Mouse (Mus musculus) CD4-positive, CD25-positive, alpha-beta regulatory T cell (primary cell): ENCODE results near the gene Zfp791. TPM values are rescaled to one million over a fixed set of nuclear protein-coding genes. Genes with fewer than 3 reads are reported as not detected.

Source experiments
- polyA plus RNA-seq: library from polyadenylated mRNA; unstranded; fragments of 100-300 nt; shearing (Covaris generic); gene quantifications from one replicate; pipeline ENCODE4 v1.2.1, GENCODE M21; 2017

Gene Zfp791
- not detected for polyA plus RNA-seq

DNA sequence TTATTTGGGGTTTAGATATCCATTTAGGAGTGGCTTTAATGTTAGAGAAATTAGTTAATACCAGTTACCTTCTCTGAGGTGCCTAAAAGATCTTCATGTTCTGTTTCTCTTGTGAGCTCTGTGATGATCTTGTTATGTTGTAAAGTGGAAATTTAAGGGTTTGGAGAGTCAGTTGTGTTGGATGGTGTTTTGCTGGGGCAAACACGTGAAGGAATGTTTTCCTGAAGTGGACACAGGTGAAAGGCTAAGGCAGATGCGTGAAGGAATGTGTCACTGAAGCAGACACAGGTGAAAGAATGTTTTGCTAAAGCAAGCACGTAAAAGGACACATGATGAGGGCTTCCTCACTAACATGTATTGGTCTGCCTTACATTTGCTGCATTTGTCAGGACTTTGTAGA lies at the start of gene Zfp791:
Gene Zfp791 (minus strand): TSS at position 101 of the 400 bp plus-strand sequence.

DNA sequence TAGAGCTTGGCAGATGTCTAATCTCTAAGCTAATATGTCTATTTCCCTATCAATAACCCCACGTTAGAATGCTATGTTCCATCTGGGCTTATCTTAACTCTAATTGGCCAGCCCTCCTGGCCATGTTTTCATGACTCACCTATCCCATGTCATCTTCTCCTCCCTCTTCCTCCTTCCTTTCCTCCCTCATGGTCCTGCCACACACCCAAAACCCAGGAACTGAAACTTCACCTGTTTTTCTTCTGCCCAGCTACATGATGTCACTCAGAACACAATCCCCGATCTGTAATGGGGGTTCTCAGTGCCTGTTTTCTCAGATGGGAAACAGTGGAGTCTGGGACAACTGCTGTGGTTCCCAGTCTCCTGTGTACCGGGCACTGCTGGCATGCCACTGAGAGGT lies 28.7 kb upstream of the Zfp791 start, which contains the start of gene Cks1brt:
Gene Cks1brt (plus strand): TSS at position 301 of the 400 bp plus-strand sequence.

DNA sequence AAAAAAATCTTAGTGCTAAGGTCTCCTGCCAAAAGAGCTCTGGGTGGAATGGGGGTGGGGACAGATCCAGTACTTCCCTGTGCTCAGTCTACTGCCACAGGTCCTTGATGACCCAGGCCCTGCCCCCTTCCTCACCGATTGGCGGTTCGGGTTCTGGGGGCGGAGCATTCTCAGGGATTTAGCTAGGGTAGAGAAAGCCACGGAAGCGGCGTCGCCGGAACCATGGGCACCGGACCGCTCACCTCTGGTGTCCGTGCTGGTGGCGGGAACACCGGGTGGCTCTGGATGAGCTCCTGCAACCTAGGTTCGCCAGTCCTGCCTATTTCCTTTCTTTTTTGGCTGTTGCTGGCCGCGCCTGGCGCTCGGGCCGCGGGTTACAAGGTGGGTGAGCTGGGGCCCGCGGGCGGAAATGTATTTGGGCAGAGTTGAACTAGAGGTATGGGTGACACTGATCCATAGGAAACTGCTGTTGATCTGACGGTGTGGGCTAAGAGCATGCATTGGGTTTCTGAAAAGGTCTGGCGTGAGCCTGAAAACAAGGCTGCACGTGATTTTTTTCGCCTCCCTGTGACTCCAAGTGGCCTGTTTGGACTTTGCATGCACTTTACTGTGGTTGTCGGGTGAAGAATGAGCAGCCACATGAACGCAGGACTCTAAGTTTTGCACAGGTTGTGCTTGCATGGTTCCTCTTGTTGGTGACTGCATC lies 39.6 kb downstream of the Zfp791 start, which contains the start of gene Man2b1:
Gene Man2b1 (plus strand): TSS at position 163 of the 706 bp plus-strand sequence.

DNA sequence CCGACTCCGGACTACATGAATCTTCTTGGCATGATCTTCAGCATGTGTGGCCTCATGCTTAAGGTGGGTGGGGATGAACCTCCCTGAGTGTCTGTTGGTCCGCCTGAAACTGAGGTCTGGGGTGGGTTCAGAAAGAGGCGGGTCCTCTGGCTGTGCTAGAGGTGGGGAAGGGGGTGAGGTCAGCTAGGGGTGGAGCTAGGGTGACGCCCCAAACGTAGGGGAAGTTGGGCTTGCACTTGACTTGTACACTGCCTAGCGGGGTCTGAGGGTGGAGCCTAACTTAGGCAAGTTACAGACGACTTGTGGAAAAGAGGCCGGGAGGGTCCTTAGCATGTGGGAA lies 41.7 kb downstream of the Zfp791 start, which contains the start of gene Wdr83:
Gene Wdr83 (minus strand): TSS at position 91 of the 340 bp plus-strand sequence.

DNA sequence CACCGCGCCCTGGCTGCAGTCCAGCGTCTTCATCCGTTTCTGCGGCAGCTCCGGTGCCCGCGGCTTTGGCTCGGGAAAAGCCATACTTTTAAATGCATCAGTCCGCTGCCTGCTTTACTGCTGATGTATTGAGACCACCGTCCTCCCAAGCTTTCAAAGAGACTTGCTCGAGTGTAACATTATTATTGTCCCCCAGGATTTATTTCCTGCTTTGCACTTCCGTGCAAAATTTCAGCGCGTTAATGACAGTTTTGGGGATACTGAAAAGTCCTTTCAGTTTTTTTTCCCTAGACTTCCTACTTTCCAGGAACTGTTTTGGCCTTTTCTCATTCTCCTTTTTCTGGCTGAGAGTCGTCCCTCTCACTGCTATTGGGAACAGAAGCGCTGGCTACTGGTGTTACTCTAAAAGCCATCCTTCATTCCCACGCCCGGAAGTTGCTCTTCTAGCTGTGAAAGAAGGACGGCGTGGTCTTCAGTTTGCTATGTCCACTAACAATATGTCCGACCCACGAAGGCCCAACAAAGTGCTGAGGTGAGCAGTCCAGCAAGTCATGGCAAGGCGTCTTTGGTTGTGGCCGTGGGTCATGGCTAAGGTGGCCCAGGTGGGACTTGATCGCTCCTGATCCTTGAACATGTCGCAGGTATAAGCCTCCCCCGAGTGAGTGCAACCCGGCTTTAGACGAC lies 42.2 kb downstream of the Zfp791 start, which contains the start of gene Wdr83os:
Gene Wdr83os (plus strand): TSS at position 209 of the 684 bp plus-strand sequence.

DNA sequence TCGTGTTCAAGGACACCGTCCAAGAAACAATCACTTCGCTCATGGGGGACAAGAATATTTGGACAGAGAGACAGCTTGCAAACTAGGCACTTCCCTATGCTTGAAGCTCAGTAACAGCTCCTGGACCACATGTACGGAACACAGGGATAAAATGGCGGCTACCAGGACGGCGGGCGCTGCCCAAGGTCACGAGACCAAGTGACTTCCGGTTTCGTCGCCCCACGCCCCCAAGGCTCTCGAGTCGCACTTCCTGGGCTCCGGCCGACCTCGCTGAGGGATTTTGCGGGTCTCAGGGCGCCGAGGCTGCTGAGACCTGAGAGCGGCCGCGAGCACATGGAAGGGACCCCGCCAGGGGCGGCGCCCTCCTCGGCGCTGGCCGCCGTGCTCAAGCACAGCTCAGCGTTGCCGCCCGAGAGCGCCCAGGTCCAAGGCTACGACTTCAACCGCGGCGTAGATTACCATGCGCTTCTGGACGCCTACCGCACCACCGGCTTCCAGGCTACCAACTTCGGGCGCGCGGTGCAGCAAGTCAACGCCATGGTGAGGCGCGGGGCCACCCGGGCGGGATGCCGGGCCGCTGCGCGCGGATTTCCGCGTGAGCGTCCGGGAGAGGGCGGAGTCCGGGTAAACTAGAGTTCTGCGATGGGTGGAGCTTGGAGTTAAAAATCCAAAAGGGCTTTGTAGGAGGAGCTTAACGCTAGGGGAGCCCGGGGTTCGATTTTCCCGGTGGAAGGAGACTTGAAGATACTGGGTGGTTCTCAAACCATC lies 51.2 kb downstream of the Zfp791 start, which contains the start of gene Dhps:
Gene Dhps (plus strand): TSS at position 244 of the 768 bp plus-strand sequence.

DNA sequence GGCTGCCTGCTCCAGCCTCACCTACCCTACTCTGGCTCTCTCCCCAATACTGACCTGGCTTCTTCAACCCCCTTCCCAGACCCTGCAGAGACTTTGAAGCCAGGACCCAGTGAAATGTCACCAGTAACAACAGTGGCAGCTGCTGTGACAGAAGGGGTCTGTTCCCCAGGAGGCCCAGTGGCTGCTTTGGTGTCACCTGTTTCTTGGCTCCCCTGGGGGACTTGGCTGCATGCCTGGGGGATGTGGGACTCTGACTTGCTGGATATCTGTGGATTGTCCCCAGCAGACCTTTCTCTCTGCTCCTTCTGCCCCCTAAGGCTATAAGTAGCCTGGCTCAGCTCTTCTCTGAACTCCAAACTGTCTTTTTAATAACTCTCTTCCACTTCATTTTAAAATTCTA lies 54.9 kb downstream of the Zfp791 start, which contains the start of gene Gm5741:
Gene Gm5741 (minus strand): TSS at position 1 of the 400 bp plus-strand sequence.

DNA sequence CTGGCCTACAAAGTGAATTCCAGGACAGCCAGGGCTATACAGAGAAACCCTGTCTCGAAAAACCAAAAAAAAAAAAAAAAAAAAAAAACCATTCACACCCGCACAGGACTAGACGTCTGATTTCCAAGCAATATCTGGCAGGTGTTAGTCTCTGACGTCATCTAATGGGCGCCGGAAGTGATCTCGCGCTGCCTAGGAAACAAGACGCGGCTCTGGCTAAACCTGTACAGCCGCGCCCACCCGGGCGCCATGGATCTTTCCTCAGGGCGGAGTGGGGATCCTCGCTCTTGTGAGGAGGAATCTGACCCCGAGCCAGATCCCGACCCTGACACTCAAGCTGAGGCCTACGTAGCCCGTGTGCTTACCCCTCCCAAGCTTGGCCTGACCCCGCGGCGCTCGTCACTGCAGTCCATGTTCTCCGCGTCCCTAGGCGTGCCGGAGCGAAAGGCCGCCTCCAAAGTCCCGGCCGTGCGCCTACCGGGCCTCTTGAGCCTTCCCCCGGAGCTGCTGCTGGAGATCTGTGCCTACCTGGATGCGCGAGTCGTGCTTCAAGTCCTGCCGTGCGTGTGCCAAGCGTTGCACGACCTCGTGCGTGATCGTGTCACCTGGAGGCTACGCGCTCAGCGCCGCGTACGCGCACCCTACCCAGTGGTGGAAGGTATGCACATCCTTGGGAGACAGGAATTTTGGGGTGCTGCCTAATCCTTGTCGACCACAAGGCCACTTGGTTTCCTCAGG lies 62.8 kb downstream of the Zfp791 start, which contains the start of gene Fbxw9:
Gene Fbxw9 (plus strand): TSS at position 177 of the 738 bp plus-strand sequence.

Other genes with a start within 250 kb of the Zfp791 start
- gene Gcdh, start 229.2 kb downstream of the Zfp791 start, polyA plus RNA-seq: 39.3 TPM
- gene Klf1, start 221.2 kb downstream of the Zfp791 start, polyA plus RNA-seq: 0.16 TPM
- gene Dnase2a, start 214.5 kb downstream of the Zfp791 start, polyA plus RNA-seq: 14.6 TPM
- gene Mast1, start 185.7 kb downstream of the Zfp791 start, polyA plus RNA-seq: 1.2 TPM
- gene Rtbdn, start 176.1 kb downstream of the Zfp791 start, polyA plus RNA-seq: 0.19 TPM
- gene Gm49661, start 153.7 kb downstream of the Zfp791 start, polyA plus RNA-seq: not detected
- 181 TPM for gene Prdx2, start 153.5 kb downstream of the Zfp791 start, polyA plus RNA-seq
- gene Rnaseh2a, start 153.3 kb downstream of the Zfp791 start, polyA plus RNA-seq: 99.4 TPM
- 673 TPM for gene Junb, start 144.4 kb downstream of the Zfp791 start, polyA plus RNA-seq
- gene Hook2, start 132.5 kb downstream of the Zfp791 start, polyA plus RNA-seq: 10.7 TPM
- not detected for gene Best2, start 108.6 kb downstream of the Zfp791 start, polyA plus RNA-seq
- 52.2 TPM for gene Asna1, start 97.8 kb downstream of the Zfp791 start, polyA plus RNA-seq
- 206 TPM for gene Trir, start 96.3 kb downstream of the Zfp791 start, polyA plus RNA-seq
- 34.3 TPM for gene Tnpo2, start 86.2 kb downstream of the Zfp791 start, polyA plus RNA-seq
- 6.5 TPM for gene Fbxw9, start 63.0 kb downstream of the Zfp791 start, polyA plus RNA-seq
- gene Gm5741, start 55.1 kb downstream of the Zfp791 start, polyA plus RNA-seq: 0.81 TPM
- gene Dhps, start 51.3 kb downstream of the Zfp791 start, polyA plus RNA-seq: 92.5 TPM
- gene Wdr83os, start 42.4 kb downstream of the Zfp791 start, polyA plus RNA-seq: 173 TPM
- 42.2 TPM for gene Wdr83, start 41.8 kb downstream of the Zfp791 start, polyA plus RNA-seq
- gene Man2b1, start 39.8 kb downstream of the Zfp791 start, polyA plus RNA-seq: 124 TPM
- gene Cks1brt, start 28.8 kb upstream of the Zfp791 start, polyA plus RNA-seq: 0.13 TPM
- gene Olfr371, start 102.9 kb upstream of the Zfp791 start, polyA plus RNA-seq: not detected
- gene Orc6, start 176.5 kb upstream of the Zfp791 start, polyA plus RNA-seq: 24.0 TPM
- 101 TPM for gene Vps35, start 176.7 kb upstream of the Zfp791 start, polyA plus RNA-seq